Mouse (Mus musculus): ENCODE measurements around the gene Lrrk2.

DNA sequence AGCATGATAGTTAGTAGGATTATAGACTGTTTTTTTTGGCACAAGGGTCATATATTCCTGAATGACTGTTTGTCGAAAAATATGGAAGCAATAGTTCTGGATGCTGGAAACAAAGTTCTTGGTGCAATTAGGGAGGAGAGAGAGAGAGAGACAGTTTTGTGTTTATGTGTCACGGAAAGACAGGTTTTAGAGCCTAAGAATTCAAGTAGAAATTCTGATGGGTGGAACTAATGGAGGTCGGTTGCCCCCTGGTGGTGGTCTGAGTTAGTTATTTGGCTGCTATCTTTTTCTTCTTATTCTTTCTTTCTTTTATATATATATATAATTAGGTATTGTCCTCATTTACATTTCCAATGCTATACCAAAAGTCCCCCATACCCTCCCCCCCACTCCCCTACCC, 81.6 kb downstream of the Lrrk2 start:
- TF ChIP-seq CTCF (IDR thresholded peaks at IDR 0.05; ENCODE audit: extremely low read depth, insufficient read depth, low read length) (peak; percentile 40; the same call in 1 of the 2 replicates), POLR2A (IDR thresholded peaks at IDR 0.05; ENCODE audit: extremely low read depth, insufficient read depth, low read length) (no peak)

Measured in cortical plate, adult 2 months (tissue).